Mouse (Mus musculus): ENCODE results near the gene Gpr183. TPM values are rescaled to one million over a fixed set of nuclear protein-coding genes. Genes with fewer than 3 reads are reported as not detected.

The Gpr183 gene
- 4.5 and 5.5 TPM in 2 replicates for polyA plus RNA-seq (2014; fragmentation: Nextera tagmentation; extraction: Ambion mirVana)

GRCm38 (mm10) chr14:121964990-121965389, at the start of gene Gpr183:
Gpr183 (minus strand) TSS chr14:121965195.
- Histone ChIP-seq H3K9me3 (ENCODE audit: control insufficient read depth, low read depth, low read length) (no peaks in the 10 kb centered on the region), H3K9ac (replicated peaks; ENCODE audit: low read depth, low read length) (0 out of 2 replicates have a peak within 1 kb of the TSS, but pooled peaks have one; percentile 14), H3K27ac (ENCODE audit: low read length) (no peak within 1 kb of the TSS), H3K4me2 (replicated peaks; ENCODE audit: low read depth, low read length) (peak within 1 kb of the TSS; percentile 14; the same call in 1 of the 2 replicates), H3K4me1 (ENCODE audit: control insufficient read depth, insufficient read depth, low read length) (peaks cover 28% of the 10 kb centered on the region), H3K27me3 (ENCODE audit: control insufficient read depth, insufficient read depth, low read length) (no peaks in the 10 kb centered on the region), H3K36me3 (ENCODE audit: control insufficient read depth, insufficient read depth, low read length) (no peaks in the 10 kb centered on the region), H3K4me3 (ENCODE audit: low read depth, low read length) (no peak within 1 kb of the TSS; the same call in 1 of the 2 replicates)
- WGBS: 26% methylated on average over 6 of the region's 6 CpGs
- no peak for ATAC-seq (ENCODE audit: insufficient number of reproducible peaks, insufficient read depth, low FRiP score, low read depth)

GRCm38 (mm10) chr14:122013417-122013951, 48.5 kb upstream of the Gpr183 start:
- H3K36me3 ChIP-seq (ENCODE audit: control insufficient read depth, insufficient read depth, low read length): peaks cover 13% of the 10 kb centered on the region; the same call in 1 of the 2 replicates
- no peaks in the 10 kb centered on the region for H3K4me1 ChIP-seq (ENCODE audit: control insufficient read depth, insufficient read depth, low read length)
- WGBS: 68% methylated on average over 14 of the region's 14 CpGs
- no peaks in the 10 kb centered on the region for H3K9me3 ChIP-seq (ENCODE audit: control insufficient read depth, low read depth, low read length)
- H3K27ac ChIP-seq (ENCODE audit: low read length): no peak overlapping the region
- H3K27me3 ChIP-seq (ENCODE audit: control insufficient read depth, insufficient read depth, low read length): no peaks in the 10 kb centered on the region
- no peak overlapping the region for H3K9ac ChIP-seq (replicated peaks; ENCODE audit: low read depth, low read length)
- H3K4me3 ChIP-seq (ENCODE audit: low read depth, low read length): no peak overlapping the region
- 0 out of 2 replicates have a peak, but pooled peaks have one; percentile 23 for ATAC-seq (ENCODE audit: insufficient number of reproducible peaks, insufficient read depth, low FRiP score, low read depth)
- H3K4me2 ChIP-seq (replicated peaks; ENCODE audit: low read depth, low read length): no peak overlapping the region

GRCm38 (mm10) chr14:122012814-122013213, 47.8 kb upstream of the Gpr183 start:
- no peak for ATAC-seq (ENCODE audit: insufficient number of reproducible peaks, insufficient read depth, low FRiP score, low read depth)
- no peak overlapping the region for H3K4me2 ChIP-seq (replicated peaks; ENCODE audit: low read depth, low read length)
- H3K36me3 ChIP-seq (ENCODE audit: control insufficient read depth, insufficient read depth, low read length): peaks cover 13% of the 10 kb centered on the region; the same call in 1 of the 2 replicates
- H3K27ac ChIP-seq (ENCODE audit: low read length): no peak overlapping the region
- no peaks in the 10 kb centered on the region for H3K4me1 ChIP-seq (ENCODE audit: control insufficient read depth, insufficient read depth, low read length)
- H3K9me3 ChIP-seq (ENCODE audit: control insufficient read depth, low read depth, low read length): no peaks in the 10 kb centered on the region
- no peak overlapping the region for H3K4me3 ChIP-seq (ENCODE audit: low read depth, low read length)
- WGBS: 64% methylated on average over 13 of the region's 13 CpGs
- H3K9ac ChIP-seq (replicated peaks; ENCODE audit: low read depth, low read length): no peak overlapping the region
- H3K27me3 ChIP-seq (ENCODE audit: control insufficient read depth, insufficient read depth, low read length): no peaks in the 10 kb centered on the region

GRCm38 (mm10) chr14:122012193-122012592, 47.2 kb upstream of the Gpr183 start:
- Histone ChIP-seq H3K4me1 (ENCODE audit: control insufficient read depth, insufficient read depth, low read length) (no peaks in the 10 kb centered on the region), H3K27me3 (ENCODE audit: control insufficient read depth, insufficient read depth, low read length) (no peaks in the 10 kb centered on the region), H3K4me3 (ENCODE audit: low read depth, low read length) (no peak overlapping the region), H3K9ac (replicated peaks; ENCODE audit: low read depth, low read length) (no peak overlapping the region), H3K36me3 (ENCODE audit: control insufficient read depth, insufficient read depth, low read length) (peaks cover 13% of the 10 kb centered on the region; the same call in 1 of the 2 replicates), H3K4me2 (replicated peaks; ENCODE audit: low read depth, low read length) (no peak overlapping the region), H3K27ac (ENCODE audit: low read length) (no peak overlapping the region), H3K9me3 (ENCODE audit: control insufficient read depth, low read depth, low read length) (no peaks in the 10 kb centered on the region)
- ATAC-seq (ENCODE audit: insufficient number of reproducible peaks, insufficient read depth, low FRiP score, low read depth): no peak
- WGBS: 75% methylated on average over 5 of the region's 5 CpGs

- H3K9ac ChIP-seq (replicated peaks; ENCODE audit: low read depth, low read length): no peak overlapping the region
- no peak overlapping the region for H3K27ac ChIP-seq (ENCODE audit: low read length)
- H3K27me3 ChIP-seq (ENCODE audit: control insufficient read depth, insufficient read depth, low read length): no peaks in the 10 kb centered on the region
- H3K4me1 ChIP-seq (ENCODE audit: control insufficient read depth, insufficient read depth, low read length): no peaks in the 10 kb centered on the region
- peaks cover 13% of the 10 kb centered on the region; the same call in 1 of the 2 replicates for H3K36me3 ChIP-seq (ENCODE audit: control insufficient read depth, insufficient read depth, low read length)
- H3K9me3 ChIP-seq (ENCODE audit: control insufficient read depth, low read depth, low read length): no peaks in the 10 kb centered on the region
- H3K4me3 ChIP-seq (ENCODE audit: low read depth, low read length): no peak overlapping the region
- WGBS: 87% methylated on average over 8 of the region's 8 CpGs
- ATAC-seq (ENCODE audit: insufficient number of reproducible peaks, insufficient read depth, low FRiP score, low read depth): no peak
- no peak overlapping the region for H3K4me2 ChIP-seq (replicated peaks; ENCODE audit: low read depth, low read length)
These were observed 46.8 kb upstream of the Gpr183 start for GRCm38 (mm10) chr14:122011768-122012167.

GRCm38 (mm10) chr14:122010301-122010700, 45.3 kb upstream of the Gpr183 start:
- H3K9ac ChIP-seq (replicated peaks; ENCODE audit: low read depth, low read length): no peak overlapping the region
- no peak for ATAC-seq (ENCODE audit: insufficient number of reproducible peaks, insufficient read depth, low FRiP score, low read depth)
- WGBS: 70% methylated on average over 7 of the region's 7 CpGs
- no peaks in the 10 kb centered on the region for H3K27me3 ChIP-seq (ENCODE audit: control insufficient read depth, insufficient read depth, low read length)
- H3K36me3 ChIP-seq (ENCODE audit: control insufficient read depth, insufficient read depth, low read length): peaks cover 13% of the 10 kb centered on the region; the same call in 1 of the 2 replicates
- no peaks in the 10 kb centered on the region for H3K9me3 ChIP-seq (ENCODE audit: control insufficient read depth, low read depth, low read length)
- H3K4me3 ChIP-seq (ENCODE audit: low read depth, low read length): no peak overlapping the region
- H3K4me2 ChIP-seq (replicated peaks; ENCODE audit: low read depth, low read length): no peak overlapping the region
- H3K27ac ChIP-seq (ENCODE audit: low read length): no peak overlapping the region
- no peaks in the 10 kb centered on the region for H3K4me1 ChIP-seq (ENCODE audit: control insufficient read depth, insufficient read depth, low read length)

GRCm38 (mm10) chr14:122009502-122009901, 44.5 kb upstream of the Gpr183 start:
- Histone ChIP-seq H3K4me2 (replicated peaks; ENCODE audit: low read depth, low read length) (no peak overlapping the region), H3K4me1 (ENCODE audit: control insufficient read depth, insufficient read depth, low read length) (no peaks in the 10 kb centered on the region), H3K36me3 (ENCODE audit: control insufficient read depth, insufficient read depth, low read length) (peaks cover 13% of the 10 kb centered on the region; the same call in 1 of the 2 replicates), H3K4me3 (ENCODE audit: low read depth, low read length) (no peak overlapping the region), H3K9ac (replicated peaks; ENCODE audit: low read depth, low read length) (no peak overlapping the region), H3K27me3 (ENCODE audit: control insufficient read depth, insufficient read depth, low read length) (no peaks in the 10 kb centered on the region), H3K9me3 (ENCODE audit: control insufficient read depth, low read depth, low read length) (no peaks in the 10 kb centered on the region), H3K27ac (ENCODE audit: low read length) (no peak overlapping the region)
- no peak for ATAC-seq (ENCODE audit: insufficient number of reproducible peaks, insufficient read depth, low FRiP score, low read depth)
- WGBS: 87% methylated on average over 13 of the region's 13 CpGs

GRCm38 (mm10) chr14:122008261-122008660, 43.3 kb upstream of the Gpr183 start:
- Histone ChIP-seq H3K27ac (ENCODE audit: low read length) (no peak overlapping the region), H3K9me3 (ENCODE audit: control insufficient read depth, low read depth, low read length) (no peaks in the 10 kb centered on the region), H3K9ac (replicated peaks; ENCODE audit: low read depth, low read length) (no peak overlapping the region), H3K4me2 (replicated peaks; ENCODE audit: low read depth, low read length) (no peak overlapping the region), H3K4me3 (ENCODE audit: low read depth, low read length) (no peak overlapping the region), H3K27me3 (ENCODE audit: control insufficient read depth, insufficient read depth, low read length) (no peaks in the 10 kb centered on the region), H3K4me1 (ENCODE audit: control insufficient read depth, insufficient read depth, low read length) (no peaks in the 10 kb centered on the region), H3K36me3 (ENCODE audit: control insufficient read depth, insufficient read depth, low read length) (peaks cover 13% of the 10 kb centered on the region; the same call in 1 of the 2 replicates)
- whole genome bisulfite sequencing: 87% methylated on average over 4 of the region's 4 CpGs
- no peak for ATAC-seq (ENCODE audit: insufficient number of reproducible peaks, insufficient read depth, low FRiP score, low read depth)

GRCm38 (mm10) chr14:122003812-122004211, 38.8 kb upstream of the Gpr183 start:
- no peaks in the 10 kb centered on the region for H3K9me3 ChIP-seq (ENCODE audit: control insufficient read depth, low read depth, low read length)
- H3K4me1 ChIP-seq (ENCODE audit: control insufficient read depth, insufficient read depth, low read length): no peaks in the 10 kb centered on the region
- no peak overlapping the region for H3K9ac ChIP-seq (replicated peaks; ENCODE audit: low read depth, low read length)
- H3K4me2 ChIP-seq (replicated peaks; ENCODE audit: low read depth, low read length): no peak overlapping the region
- no peak overlapping the region for H3K27ac ChIP-seq (ENCODE audit: low read length)
- H3K4me3 ChIP-seq (ENCODE audit: low read depth, low read length): no peak overlapping the region
- H3K27me3 ChIP-seq (ENCODE audit: control insufficient read depth, insufficient read depth, low read length): no peaks in the 10 kb centered on the region
- ATAC-seq (ENCODE audit: insufficient number of reproducible peaks, insufficient read depth, low FRiP score, low read depth): no peak
- peaks cover 2% of the 10 kb centered on the region; the same call in 1 of the 2 replicates for H3K36me3 ChIP-seq (ENCODE audit: control insufficient read depth, insufficient read depth, low read length)

All from stomach, embryonic 14.5 days (tissue).